Mouse (Mus musculus) retina, adult 2 months (tissue): Measurements from ENCODE around the gene Cfap97.
"Not testable (repeated sequence)": the region's sequence is repeated elsewhere in the genome, so short reads cannot be mapped to it uniquely, and the experiment has no call there.

Experiments
- DNase-seq: peaks from one replicate; pipeline ENCODE4 v3.0.0-alpha.2; 2012; ENCODE audit warnings: low read depth, low spot score

Cfap97 gene

DNA sequence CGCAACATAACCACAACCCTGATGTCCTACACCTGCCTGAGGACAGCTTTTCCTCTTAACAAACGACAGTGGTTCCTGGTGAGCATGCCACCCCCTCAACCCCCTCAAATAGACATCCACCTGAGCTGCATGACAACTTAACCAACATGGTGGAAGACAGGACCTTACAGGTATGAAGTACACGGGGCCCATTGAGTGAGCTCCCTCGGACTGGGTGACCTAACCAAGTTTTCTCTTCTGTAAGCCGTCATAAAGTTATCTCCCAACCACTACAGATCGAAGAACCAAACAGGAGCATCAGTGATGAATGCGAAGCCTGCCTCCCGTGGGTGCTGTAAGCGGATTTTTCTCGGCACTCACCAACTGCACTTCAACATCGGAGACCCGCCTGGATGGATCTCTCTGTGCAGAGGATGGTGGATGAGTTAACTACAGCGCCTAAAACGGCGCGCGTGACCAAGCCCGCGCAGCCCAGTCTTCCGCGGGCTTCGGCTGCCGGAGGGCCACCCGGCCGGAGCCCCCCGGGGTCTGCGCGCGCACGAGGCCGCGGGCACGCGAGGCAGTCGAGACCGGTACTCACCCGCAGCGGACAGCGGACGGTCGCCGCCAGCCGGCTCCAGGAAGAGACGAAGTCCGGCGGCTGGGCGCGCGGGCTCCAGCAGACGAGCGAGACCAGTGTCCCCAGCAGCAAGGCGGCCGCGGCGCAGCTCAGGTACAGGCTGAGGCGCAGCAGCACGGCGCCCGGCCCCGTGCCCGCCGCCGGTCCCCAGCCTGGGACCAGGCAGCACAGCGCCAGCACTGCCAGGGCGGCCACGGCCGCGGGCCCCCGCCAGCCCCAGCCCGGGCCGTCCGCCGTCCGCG is at the start of gene Cfap97:
Gene Cfap97, plus strand, starts transcription at position 570 of the 861 bp plus-strand sequence.
- DNase-seq = no peak

DNA sequence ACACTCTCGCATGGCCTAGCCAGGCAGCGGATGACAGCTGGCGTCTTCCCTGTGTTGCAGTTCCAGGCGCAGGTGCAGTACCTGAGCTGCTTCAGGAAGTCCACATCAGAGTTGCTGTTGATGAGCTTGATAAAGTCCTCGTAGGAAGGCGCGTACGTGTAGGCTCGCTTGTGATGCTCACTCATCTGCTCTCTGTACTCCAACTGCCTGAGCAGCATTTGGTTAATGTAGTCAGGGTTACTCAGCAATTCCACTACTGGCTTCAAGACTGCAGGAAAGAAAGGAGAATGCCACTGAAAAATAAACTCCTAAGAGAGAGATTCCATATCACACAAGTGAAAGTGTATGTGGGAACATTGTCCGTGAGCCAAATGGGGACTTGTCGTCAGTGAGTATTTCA is 48.1 kb upstream of the Cfap97 start:
- DNase-seq = no peak

DNA sequence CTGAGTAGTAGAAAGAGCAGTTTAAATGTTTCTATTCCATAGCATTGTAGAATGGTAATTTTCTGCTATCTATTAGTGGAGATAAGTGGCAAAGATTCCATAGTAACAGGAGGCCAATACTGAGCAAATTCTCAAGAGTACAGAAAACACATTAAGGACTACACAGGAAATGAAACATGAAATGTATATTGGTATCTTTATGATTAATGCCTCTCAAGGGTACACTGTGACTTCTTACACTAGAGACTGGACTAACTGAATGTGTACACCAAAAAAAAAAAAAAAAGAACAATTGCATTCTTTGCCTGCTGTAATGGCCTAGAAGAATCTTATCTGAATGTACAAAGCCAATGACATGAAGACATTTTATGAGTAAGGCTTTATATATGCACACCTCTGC is 43.9 kb upstream of the Cfap97 start:
- DNase-seq = no peak

DNA sequence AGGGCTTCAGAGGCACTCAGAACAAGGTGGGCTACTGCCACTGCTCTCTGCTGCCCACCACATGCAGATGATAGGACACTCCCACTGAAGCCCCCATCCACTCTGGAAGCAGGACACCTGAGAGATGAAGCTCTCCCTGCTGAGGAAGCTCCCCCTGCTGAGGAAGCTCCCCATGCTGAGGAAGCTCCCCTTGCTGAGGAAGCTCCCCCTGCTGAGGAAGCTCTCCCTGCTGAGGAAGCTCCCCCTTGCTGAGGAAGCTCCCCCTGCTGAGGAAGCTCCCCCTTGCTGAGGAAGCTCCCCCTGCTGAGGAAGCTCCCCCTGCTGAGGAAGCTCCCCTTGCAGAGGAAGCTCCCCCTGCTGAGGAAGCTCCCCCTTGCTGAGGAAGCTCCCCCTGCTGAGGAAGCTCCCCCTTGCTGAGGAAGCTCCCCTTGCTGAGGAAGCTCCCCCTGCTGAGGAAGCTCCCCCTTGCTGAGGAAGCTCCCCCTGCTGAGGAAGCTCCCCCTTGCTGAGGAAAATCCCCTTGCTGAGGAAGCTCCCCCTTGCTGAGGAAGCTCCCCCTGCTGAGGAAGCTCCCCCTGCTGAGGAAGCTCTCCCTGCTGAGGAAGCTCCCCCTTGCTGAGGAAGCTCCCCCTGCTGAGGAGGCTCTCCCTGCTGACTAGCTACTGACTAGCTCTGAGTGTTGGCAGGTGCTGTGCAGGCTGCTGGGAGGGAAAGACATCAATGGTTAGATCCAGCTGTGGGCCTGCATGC is 38.0 kb upstream of the Cfap97 start:
- not testable (repeated sequence) for DNase-seq

DNA sequence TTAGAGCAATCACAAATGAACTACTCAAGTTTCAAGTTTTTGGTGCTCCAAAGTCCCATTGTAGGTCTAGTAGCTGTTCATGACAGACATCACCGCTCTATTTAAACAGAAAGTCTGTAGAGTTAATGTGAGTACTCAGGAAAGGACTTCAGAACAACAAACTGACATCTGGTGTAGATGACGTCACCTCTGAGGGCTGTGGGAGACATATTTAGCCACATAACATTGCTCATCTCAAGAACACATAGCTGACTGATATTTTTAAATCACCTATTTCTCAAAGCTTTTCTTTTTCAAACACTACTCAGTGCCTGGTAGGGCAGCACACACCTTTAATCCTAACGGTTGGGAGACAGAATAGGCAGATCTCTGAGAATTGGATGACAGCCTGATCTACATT is 34.4 kb upstream of the Cfap97 start:
- DNase-seq = no peak

DNA sequence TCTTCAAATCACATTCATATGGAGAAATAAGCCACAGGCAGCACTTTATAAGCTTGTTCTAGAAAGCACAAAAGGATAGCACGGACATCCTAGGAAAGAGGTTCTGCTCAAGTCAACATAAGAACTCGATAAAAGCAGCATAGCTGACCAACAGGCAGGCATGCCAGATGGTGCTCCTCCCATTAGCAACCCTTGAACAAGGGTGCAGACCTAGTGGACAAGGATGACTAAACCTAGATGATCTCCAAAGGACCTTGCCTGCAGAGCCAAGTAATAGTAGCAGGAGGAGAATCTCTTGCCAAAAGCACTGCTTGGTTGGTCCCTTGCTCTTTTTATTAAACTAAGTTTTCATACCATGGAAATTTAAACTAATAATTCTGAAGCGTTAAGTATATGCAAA is 32.4 kb upstream of the Cfap97 start:
- DNase-seq = no peak

DNA sequence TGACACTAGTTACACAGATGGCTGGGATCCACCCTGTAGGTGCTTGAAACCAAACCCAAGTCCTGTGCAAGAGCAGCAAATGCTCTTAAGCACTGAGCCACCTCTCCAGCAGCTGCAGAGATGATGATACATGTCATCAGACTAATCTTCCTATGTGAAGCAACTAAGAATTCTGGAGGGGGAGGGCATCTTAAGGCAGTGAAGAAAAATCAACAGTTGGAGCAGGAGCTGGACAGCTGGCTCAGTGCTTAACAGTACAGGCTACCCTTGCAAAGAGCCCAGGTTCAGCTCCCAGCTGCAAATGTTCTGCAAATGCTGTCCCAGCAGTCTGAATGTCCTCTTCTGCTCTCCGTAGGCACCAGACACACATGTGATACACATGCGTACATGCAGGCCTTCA is 29.1 kb upstream of the Cfap97 start:
- no peak for DNase-seq

DNA sequence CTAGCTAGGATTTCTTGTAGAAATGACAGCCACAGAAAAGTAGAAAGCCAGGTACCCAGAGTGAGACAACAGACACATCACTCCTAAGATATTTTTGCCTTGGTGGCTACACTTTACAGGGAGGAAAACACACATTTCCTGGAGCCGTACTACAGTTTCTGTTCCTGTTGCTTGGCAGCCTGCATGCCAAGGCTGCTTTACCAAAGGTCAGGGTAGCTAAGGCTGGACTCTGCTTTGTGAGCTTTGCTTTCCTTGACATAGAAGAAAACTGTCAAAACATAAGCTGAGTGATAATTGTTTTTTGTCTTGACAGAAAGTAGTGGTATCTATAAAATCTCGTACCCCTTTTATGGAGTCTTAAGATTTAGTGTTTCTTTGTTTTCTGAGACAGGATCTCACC is 21.1 kb upstream of the Cfap97 start:
- DNase-seq = no peak

DNA sequence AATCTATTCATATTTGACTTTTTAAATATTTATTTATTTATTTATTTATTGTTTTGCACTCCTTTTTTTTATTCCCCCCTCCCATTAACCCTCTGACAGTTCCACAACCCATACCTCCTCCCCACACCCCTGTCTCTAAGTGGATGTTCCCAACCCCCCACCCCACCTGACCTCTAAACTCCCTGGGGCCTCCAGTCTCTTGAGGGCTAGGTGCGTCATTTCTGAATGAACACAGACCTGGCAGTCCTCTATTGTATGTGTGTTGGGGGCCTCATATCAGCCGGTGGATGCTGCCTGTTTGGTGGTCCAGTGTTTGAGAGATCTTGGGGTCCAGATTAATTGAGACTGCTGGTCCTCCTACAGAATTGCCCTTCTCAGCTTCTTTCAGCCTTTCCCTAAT is 16.0 kb upstream of the Cfap97 start:
- not testable (repeated sequence) for DNase-seq

DNA sequence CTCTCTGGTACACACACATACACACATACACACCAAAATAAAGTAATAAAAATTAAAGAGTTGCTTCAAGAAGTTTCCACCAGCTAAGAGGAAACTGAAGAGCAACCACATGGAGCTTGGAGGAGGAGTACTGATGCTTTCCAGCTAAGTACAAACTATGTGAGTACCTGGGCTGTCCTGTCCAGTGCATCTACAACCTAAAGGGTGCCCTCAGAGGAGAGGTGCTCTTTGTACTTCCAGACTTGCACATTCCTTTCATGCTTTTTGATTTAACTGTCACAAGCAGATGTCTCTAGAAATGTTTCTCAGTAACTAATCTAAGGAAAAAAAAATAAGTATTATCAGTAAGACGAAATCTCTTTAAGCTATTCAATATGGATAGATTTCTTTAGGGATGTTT is 14.2 kb upstream of the Cfap97 start:
- DNase-seq = no peak

DNA sequence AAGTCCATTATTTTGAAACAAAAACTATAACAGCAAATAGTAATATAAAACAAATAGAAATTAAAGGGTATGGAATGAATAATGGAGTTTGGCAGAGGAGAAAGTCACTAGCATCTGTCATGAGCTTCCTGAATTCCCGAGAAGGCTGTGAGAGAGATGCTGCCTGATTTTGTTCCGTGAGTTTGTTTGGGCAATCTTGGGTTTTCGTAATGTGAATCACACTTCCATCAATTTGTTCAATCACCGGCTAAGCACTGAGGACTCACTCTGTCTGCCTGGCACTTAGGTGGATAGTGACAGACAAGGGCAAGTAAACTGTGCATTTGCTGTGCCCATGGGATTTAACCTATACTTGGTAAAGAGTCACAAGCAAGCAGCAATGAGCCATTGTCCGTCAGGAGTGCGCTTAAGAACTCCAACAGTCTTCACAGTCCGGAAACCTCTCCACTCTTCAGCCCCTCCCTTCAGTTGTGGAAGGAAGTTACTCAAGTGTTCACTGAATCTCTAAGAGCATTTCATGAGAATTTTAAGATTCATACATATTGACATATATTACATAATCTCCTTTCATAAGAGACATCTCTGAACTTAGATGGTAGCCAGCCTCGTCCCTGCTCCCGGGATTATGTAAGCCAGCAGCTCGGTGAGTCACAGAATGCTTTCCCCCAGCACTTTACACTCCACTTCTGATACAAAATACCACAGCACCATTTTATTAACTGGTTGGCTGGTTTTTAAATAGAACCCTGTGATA is 13.6 kb upstream of the Cfap97 start:
- DNase-seq = no peak

DNA sequence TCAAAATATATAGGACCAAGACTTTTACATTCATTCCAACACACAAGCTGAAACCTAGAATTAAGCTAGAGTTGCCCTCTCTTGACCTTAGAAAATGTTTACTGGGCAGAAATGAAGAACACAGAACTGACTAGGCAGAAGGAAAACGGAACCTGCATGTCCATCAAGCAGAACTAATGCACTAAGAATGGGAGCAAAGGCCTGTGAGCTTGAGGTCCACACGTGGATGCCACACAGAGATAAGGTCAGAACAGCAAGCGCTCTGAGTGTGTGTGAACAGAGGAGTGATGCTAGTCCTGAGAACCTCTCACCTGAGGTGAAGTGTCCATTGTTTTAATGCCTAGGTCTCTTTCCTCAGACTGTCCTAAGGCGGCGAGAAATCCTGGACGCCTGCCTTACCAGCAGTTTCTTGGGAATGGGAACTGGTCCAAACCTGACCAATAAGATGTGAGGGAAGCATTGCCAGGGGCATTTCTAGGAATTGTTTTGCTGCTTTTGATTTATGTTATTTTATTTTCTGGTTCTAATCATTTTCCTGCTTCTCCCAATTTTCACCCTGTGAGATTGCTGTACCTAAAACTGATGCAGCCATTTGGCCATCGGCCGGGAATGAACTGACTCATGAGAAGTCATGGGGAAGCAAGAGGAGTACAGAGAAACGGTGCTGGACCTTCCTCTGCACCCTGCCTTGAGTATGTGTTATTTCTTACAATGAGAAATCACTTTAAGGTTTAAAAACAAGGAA is 11.0 kb upstream of the Cfap97 start:
- DNase-seq = no peak

DNA sequence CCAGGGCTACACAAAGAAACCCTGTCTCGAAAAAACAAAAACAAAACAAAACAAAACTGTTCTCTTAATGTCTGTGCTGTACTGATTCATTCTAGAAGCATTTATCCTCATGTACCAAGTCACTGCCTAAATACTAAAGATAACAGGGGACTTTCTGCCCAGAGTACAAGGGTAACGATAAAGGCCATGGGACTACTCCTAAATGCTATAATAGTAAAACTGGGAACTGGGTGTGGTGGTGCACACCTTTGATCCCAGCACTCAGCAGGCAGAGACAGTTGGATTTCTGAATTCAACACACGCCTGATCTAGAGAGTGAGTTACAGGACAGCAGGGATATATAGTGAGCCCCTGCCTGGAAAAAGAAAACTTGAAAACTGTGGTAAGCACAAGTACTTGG is 9.9 kb upstream of the Cfap97 start:
- no peak for DNase-seq

DNA sequence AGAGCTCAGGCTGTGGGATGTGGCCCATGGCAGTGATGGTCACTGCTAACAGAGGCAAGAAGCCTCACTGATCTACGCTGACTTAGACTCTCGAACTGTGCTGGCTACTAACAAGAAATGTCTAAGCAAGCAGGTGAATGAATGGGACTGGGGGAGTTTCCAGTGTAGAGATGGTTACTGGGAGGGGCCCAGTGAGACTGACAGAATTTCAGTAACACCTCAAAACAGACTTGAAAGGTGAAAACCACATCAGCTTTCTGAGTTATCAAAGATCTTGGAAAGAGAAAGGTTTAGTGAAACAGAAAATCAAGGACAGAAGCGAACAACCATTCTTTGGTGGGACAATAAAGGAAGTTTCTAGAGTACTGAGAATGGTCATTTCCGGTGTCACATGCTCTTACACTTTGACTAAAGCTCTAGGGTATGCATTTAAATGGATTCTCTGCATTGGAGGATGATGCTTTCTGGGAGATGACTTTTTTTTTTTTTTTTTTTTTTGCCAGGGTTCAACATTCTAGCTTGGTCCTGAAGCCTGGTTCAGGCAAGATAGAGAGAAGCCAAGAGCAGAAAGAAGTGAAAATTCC is 9.0 kb upstream of the Cfap97 start:
- DNase-seq = no peak

DNA sequence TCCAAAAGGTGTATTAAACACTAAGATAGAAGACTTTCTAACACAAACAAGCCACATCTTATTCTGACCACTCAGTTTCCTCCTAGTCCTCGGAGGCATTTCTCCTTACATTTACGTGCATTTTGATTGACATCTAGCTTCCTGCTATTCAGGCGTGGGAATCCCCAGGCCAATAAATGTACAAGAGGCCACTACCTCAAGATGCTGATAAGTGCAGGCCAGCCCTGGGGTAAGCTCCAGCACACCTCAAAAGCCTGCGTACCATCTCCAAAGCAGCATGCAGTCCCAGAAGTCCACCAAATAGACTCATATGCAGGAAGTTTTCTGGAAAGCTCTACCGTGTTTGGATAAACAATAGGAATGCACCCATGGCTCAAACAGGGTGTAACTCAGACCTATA is 8.1 kb upstream of the Cfap97 start:
- no peak for DNase-seq

DNA sequence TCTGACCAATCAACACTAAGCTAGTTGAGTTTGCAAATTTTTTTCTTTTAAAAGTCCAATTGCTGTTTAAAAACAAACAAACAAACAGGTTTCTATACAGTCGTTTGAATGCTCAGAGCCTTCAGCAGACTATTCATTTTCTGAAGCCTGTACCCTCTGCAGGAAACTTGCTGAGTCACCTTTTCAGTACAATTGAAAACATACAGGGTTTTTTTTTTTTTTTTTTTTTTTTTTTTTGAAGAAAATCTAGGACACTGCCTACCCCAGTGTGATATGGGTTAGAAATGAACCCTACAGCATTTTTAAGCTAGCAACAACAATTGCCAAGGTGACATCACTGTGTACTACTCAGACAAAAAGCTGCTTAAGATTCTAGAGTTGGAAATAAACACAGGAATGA is 7.6 kb upstream of the Cfap97 start:
- no peak for DNase-seq

DNA sequence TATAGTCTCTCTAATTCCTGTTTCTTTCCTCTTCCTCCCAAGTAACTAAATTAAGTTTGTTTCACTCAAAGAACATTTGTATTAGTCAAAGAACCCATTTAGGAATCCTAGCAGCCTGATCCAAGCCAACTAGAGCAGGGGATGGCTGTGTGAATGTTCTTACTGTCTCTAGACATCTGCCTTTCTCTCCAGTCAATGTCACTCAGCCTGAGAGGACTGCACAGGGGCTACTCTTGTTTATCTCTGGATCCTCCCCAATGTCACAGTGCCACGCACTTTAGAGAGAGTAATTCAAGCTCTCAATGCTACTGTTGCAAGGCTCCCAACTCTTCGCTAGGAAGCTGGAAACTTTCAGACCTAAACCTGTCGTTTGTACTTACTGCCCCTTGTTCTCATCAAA is 5.4 kb upstream of the Cfap97 start:
- DNase-seq = no peak

DNA sequence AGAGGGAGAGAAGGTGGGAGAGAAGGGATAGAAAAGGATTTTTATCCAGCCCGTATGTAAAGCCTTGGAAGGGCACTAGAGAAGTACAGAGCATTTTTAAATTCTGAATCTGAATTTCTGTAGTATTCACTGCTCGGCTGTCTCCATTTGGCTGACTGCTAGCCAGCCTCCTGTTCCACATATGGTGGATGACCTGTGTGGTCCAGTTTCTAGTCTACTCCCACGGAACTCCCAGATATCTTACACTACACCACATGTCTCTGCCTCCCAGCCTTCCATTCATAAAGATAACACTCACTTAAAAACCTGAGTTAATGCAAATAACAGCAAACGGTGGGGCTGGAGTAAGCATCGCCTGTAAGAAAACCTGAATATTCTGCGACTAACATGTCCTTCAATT is 2.3 kb upstream of the Cfap97 start:
- DNase-seq = no peak

DNA sequence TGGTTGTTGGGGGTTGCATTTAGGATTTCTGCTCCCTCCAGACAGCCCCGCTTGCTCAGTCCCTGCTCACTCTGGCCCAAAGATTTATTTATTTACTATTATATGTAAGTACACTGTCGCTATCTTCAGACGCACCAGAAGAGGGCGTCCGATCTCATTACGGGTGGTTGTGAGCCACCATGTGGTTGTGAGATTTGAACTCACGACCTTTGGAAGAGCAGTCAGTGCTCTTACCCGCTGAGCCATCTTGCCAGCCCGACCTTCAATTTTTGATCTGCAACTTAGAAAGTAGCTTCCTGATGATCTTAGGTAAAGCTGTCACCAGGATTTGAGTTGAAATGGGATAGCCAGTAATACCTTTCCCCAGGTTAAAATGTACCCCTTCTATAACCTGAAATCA is 1.8 kb upstream of the Cfap97 start:
- no peak for DNase-seq

DNA sequence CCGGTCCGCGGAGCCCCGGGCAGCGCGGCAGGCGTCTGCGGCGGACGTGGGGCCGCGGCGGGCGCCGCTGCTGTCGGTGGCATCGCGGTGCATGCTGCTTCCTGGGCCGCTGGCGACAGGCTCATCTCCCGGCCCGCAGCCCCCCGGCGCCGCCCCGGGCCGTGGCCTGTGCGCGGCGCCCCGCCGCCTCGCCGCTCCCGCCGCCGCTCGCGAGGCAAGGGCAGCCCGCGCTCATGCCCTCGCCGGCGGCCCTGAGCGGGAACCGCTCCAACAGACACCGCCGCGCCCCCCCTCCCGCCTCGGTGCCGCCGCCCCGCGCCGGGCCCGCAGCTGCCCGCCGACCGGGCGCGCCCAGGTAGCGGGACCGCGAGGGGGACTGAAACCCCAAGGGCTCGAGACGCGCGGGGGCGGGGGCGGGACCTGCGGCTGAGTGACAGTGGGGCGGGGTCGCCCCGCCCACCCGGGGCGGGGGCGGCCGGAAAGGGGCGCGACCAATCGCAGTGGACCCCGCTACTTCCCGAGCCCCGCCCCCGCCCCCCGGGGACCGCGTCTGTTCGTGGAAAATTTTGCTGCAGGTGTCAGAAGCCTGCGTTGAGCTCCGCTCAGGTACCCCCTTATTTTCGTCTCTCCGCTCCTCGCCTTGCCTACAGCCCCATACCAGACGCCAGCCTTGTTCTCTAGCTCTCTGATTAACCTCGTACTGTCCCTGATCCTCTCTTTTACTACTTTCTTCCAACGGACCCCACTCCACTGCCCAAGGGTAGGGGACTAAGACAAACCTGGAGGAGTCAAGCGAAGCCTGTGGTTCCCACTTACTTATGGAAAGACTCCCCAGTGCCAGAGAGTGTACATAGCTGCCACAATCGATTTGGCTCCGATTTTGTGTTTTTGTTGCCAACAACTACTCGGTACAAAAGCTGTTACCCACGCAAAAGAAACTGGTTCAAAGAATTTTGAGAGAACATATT is 777 bp downstream of the Cfap97 start, which contains the start of gene Snx25:
Gene Snx25, minus strand, starts transcription at position 96 of the 968 bp plus-strand sequence.
- DNase-seq = peak; percentile 73
